Comparison of ENCODE assay signal across 23 mouse cellular contexts in genomic region chr6:66398674-66399073, GRCm38 (mm10).
A peak's percentile ranks its signal among the peaks of the same experiment; 100 is the strongest.
DNase-seq lines count a peak whose midpoint lies in the region; ATAC-seq and TF ChIP-seq lines count a peak whose summit lies in the region.
"Had no signal": no experiment of that assay in that cellular context is flagged by ENCODE, and none has a peak within 500 bp of the region (broad histone marks: within the 10 kb centered on the region; RNA-seq: fewer than 3 reads in every experiment).

No protein-coding gene starts in this region.

- no peak for TF ChIP-seq CTCF in cerebellum, adult 2 months (IDR thresholded peaks at IDR 0.05; ENCODE audit: borderline replicate concordance, insufficient read depth, low read depth, low read length)

- 34% methylated on average over 3 of the region's 3 CpGs for WGBS in cerebellum, adult 2 months
- 58% methylated on average over 3 of the region's 3 CpGs for WGBS in midbrain, embryonic 12.5 days
- 58% methylated on average over 3 of the region's 3 CpGs for WGBS in midbrain, embryonic 14.5 days
- WGBS in hindbrain, embryonic 11.5 days, result 50% methylated on average over 3 of the region's 3 CpGs

- no peaks in the 10 kb centered on the region for H3K9me3 ChIP-seq in midbrain, embryonic 12.5 days
- H3K9me3 ChIP-seq in midbrain, embryonic 14.5 days (ENCODE audit: control insufficient read depth, low read length), result no peaks in the 10 kb centered on the region
- H3K9me3 ChIP-seq in hindbrain, embryonic 11.5 days (ENCODE audit: control insufficient read depth, low read length), result no peaks in the 10 kb centered on the region
- H3K9me3 ChIP-seq: heart, embryonic 12.5 days; hindbrain, embryonic 15.5 days; limb, embryonic 13.5 days; liver, embryonic 12.5 days had no signal

- H3K4me1 ChIP-seq in cerebellum, adult 2 months (ENCODE audit: control insufficient read depth, insufficient read depth, low read length), result no peaks in the 10 kb centered on the region
- H3K4me1 ChIP-seq in midbrain, embryonic 12.5 days, result peaks cover 11% of the 10 kb centered on the region
- H3K4me1 ChIP-seq in midbrain, embryonic 14.5 days (ENCODE audit: control insufficient read depth, insufficient read depth, low read length), result peaks cover 9% of the 10 kb centered on the region; the same call in 1 of the 2 replicates
- H3K4me1 ChIP-seq in hindbrain, embryonic 11.5 days (replicated peaks; ENCODE audit: control insufficient read depth, insufficient read depth, low read length), result no peaks in the 10 kb centered on the region
- H3K4me1 ChIP-seq: hindbrain, embryonic 15.5 days; liver, embryonic 12.5 days had no signal

- DNase-seq in cerebellum, adult 2 months, result no peak
- DNase-seq in cerebellum, postnatal 10 days, result no peak
- DNase-seq in midbrain, embryonic 14.5 days, result no peak
- no peak for DNase-seq in hindbrain, embryonic 11.5 days (ENCODE audit: low spot score)
- no peak for DNase-seq in cerebellum, postnatal 4 days (ENCODE audit: low spot score in 2 of 2)
- DNase-seq in natural killer cell, adult 2 months (ENCODE audit: low spot score in 2 of 2), result no peak
- DNase-seq: adrenal gland, postnatal 10 days; gastrocnemius, postnatal 10 days; heart, postnatal 10 days; kidney, adult 9 months; kidney, postnatal 14 days; lung, adult 18-20 months; lung, postnatal 10 days; thymus, adult 2 months; thymus, postnatal 4 days had no signal

- 0 out of 2 replicates have a peak overlapping the region, but pooled peaks have one; percentile 39 for H3K27ac ChIP-seq in cerebellum, adult 2 months (ENCODE audit: insufficient read depth, low read length)
- 0 out of 2 replicates have a peak overlapping the region, but pooled peaks have one; percentile 3 for H3K27ac ChIP-seq in midbrain, embryonic 12.5 days (replicated peaks)
- no peak overlapping the region for H3K27ac ChIP-seq in midbrain, embryonic 14.5 days (replicated peaks; ENCODE audit: low read depth, low read length)
- H3K27ac ChIP-seq in hindbrain, embryonic 11.5 days (ENCODE audit: low read depth, low read length), result no peak overlapping the region
- H3K27ac ChIP-seq: hindbrain, embryonic 15.5 days; limb, embryonic 13.5 days; liver, embryonic 12.5 days; stomach, postnatal 0 days had no signal

- no peaks in the 10 kb centered on the region for H3K27me3 ChIP-seq in cerebellum, adult 2 months (ENCODE audit: control insufficient read depth, insufficient read depth, low read length)
- H3K27me3 ChIP-seq in midbrain, embryonic 12.5 days, result no peaks in the 10 kb centered on the region
- H3K27me3 ChIP-seq in midbrain, embryonic 14.5 days (ENCODE audit: control insufficient read depth, insufficient read depth, low read length), result no peaks in the 10 kb centered on the region
- no peaks in the 10 kb centered on the region for H3K27me3 ChIP-seq in hindbrain, embryonic 11.5 days (ENCODE audit: control insufficient read depth, insufficient read depth, low read length)
- H3K27me3 ChIP-seq: heart, embryonic 12.5 days; hindbrain, embryonic 15.5 days; limb, embryonic 13.5 days; liver, embryonic 12.5 days had no signal

- H3K4me3 ChIP-seq in cerebellum, adult 2 months (replicated peaks; ENCODE audit: insufficient read depth, low read depth, low read length), result no peak overlapping the region
- H3K4me3 ChIP-seq in midbrain, embryonic 12.5 days, result no peak overlapping the region
- no peak overlapping the region for H3K4me3 ChIP-seq in midbrain, embryonic 14.5 days (replicated peaks; ENCODE audit: low read depth, low read length)
- H3K4me3 ChIP-seq in hindbrain, embryonic 11.5 days (ENCODE audit: low read depth, low read length), result no peak overlapping the region
- H3K4me3 ChIP-seq: heart, embryonic 12.5 days; hindbrain, embryonic 15.5 days; limb, embryonic 13.5 days; liver, embryonic 12.5 days had no signal

- H3K4me2 ChIP-seq in midbrain, embryonic 12.5 days (replicated peaks), result no peak overlapping the region
- H3K4me2 ChIP-seq in midbrain, embryonic 14.5 days (ENCODE audit: low read length), result no peak overlapping the region
- H3K4me2 ChIP-seq in hindbrain, embryonic 11.5 days (replicated peaks; ENCODE audit: low read depth, low read length), result no peak overlapping the region
- H3K4me2 ChIP-seq: heart, embryonic 12.5 days; hindbrain, embryonic 15.5 days; limb, embryonic 13.5 days; liver, embryonic 12.5 days had no signal

- no peak for TF ChIP-seq POLR2A in cerebellum, adult 2 months (IDR thresholded peaks at IDR 0.05; ENCODE audit: borderline replicate concordance, insufficient read depth, low read length)

- no peak for ATAC-seq in midbrain, embryonic 12.5 days (ENCODE audit: low FRiP score, low read depth)
- no peak for ATAC-seq in midbrain, embryonic 14.5 days (ENCODE audit: low FRiP score, low TSS enrichment)
- peak; percentile 22; the same call in 1 of the 2 replicates for ATAC-seq in hindbrain, embryonic 11.5 days (ENCODE audit: low FRiP score)
- no peak for ATAC-seq in erythroid progenitor cell, adult 5-6 weeks (replicated peaks; ENCODE audit: low FRiP score, poor library complexity, severe bottlenecking)
- ATAC-seq: intestine, embryonic 16.5 days; liver, embryonic 12.5 days had no signal

- no peak overlapping the region for H3K9ac ChIP-seq in midbrain, embryonic 12.5 days (replicated peaks)
- H3K9ac ChIP-seq in midbrain, embryonic 14.5 days (replicated peaks; ENCODE audit: low read length), result no peak overlapping the region
- no peak overlapping the region for H3K9ac ChIP-seq in hindbrain, embryonic 11.5 days (ENCODE audit: low read depth, low read length)
- H3K9ac ChIP-seq: heart, embryonic 12.5 days; hindbrain, embryonic 15.5 days; limb, embryonic 13.5 days; liver, embryonic 12.5 days had no signal

- H3K36me3 ChIP-seq in midbrain, embryonic 12.5 days, result no peaks in the 10 kb centered on the region
- H3K36me3 ChIP-seq in midbrain, embryonic 14.5 days (ENCODE audit: control insufficient read depth, insufficient read depth, low read length), result no peaks in the 10 kb centered on the region
- no peaks in the 10 kb centered on the region for H3K36me3 ChIP-seq in hindbrain, embryonic 11.5 days (ENCODE audit: control insufficient read depth, insufficient read depth, low read length)
- H3K36me3 ChIP-seq: heart, embryonic 12.5 days; hindbrain, embryonic 15.5 days; limb, embryonic 13.5 days; liver, embryonic 12.5 days had no signal

Comparison
In these comparisons a context has a peak if more than half of its experiments do, and no peak if none do; other contexts are left out.
1. H3K27ac ChIP-seq: peak in cerebellum, adult 2 months (single experiment) and midbrain, embryonic 12.5 days (single experiment); none in midbrain, embryonic 14.5 days (single experiment) and hindbrain, embryonic 11.5 days (single experiment).